17 mouse cellular contexts compared by ENCODE assay signal in the genomic region with DNA sequence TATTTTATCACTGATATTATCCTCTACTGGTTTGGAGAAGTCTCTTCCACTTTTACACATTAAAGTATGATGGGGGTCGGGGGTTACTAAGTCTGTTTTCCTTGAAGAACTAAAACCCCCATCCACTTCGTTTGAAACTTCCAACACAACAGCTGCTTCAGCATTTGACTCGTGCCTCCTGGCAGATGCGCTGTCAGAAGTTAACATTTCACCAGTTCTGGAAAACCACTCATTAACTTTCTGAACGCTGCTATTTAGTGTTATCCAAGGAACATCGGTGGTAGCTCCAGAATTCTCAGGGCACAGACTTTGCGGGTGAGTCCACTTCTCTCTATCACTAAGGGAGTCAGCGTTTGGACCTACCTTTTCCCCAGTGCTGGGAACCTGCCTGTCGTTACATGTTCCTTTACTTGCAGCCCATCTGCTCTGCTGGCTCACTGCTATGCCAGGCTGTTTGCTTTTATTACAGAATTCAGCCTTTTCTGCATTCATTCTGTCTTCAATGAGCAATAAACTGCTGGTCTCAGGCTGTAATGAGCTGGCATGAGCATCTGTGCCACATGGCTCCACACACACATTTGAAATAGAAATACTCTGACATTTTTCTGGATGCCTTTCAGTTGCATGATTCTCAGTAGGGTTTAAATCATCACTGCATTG. TPM values are rescaled to one million over a fixed set of nuclear protein-coding genes. Genes with fewer than 3 reads are reported as not detected.
A peak's percentile ranks its signal among the peaks of the same experiment; 100 is the strongest.
DNase-seq lines count a peak whose midpoint lies in the region; ATAC-seq lines count a peak whose summit lies in the region.
"Had no signal": no experiment of that assay in that cellular context is flagged by ENCODE, and none has a peak within 500 bp of the region (broad histone marks: within the 10 kb centered on the region; RNA-seq: fewer than 3 reads in every experiment).

No protein-coding gene starts in this region.

- peak overlapping the region; percentile 32; the same call in 1 of the 2 replicates for H3K27ac ChIP-seq in hindbrain, embryonic 15.5 days (replicated peaks)
- H3K27ac ChIP-seq in hindbrain, embryonic 14.5 days: no peak overlapping the region; the same call in 1 of the 2 replicates
- H3K27ac ChIP-seq: embryonic facial prominence, embryonic 10.5 days; heart, embryonic 10.5 days; limb, embryonic 12.5 days had no signal

- no peaks in the 10 kb centered on the region for H3K9me3 ChIP-seq in hindbrain, embryonic 15.5 days
- H3K9me3 ChIP-seq in hindbrain, embryonic 14.5 days (ENCODE audit: control insufficient read depth, low read length): no peaks in the 10 kb centered on the region
- H3K9me3 ChIP-seq: embryonic facial prominence, embryonic 10.5 days; heart, embryonic 10.5 days; limb, embryonic 12.5 days; neural tube, embryonic 13.5 days had no signal

- 83% methylated on average over 9 of the region's 9 CpGs for WGBS in hindbrain, embryonic 15.5 days
- WGBS in hindbrain, embryonic 14.5 days: 90% methylated on average over 9 of the region's 9 CpGs

- H3K9ac ChIP-seq in hindbrain, embryonic 15.5 days: no peak overlapping the region
- H3K9ac ChIP-seq in hindbrain, embryonic 14.5 days: no peak overlapping the region
- H3K9ac ChIP-seq: lung, embryonic 14.5 days; neural tube, embryonic 13.5 days had no signal

- no peak overlapping the region for H3K4me2 ChIP-seq in hindbrain, embryonic 15.5 days
- no peak overlapping the region for H3K4me2 ChIP-seq in hindbrain, embryonic 14.5 days (replicated peaks)
- H3K4me2 ChIP-seq: limb, embryonic 12.5 days; lung, embryonic 14.5 days; neural tube, embryonic 13.5 days had no signal

- DNase-seq in hindbrain, embryonic 14.5 days (ENCODE audit: low spot score): no peak
- DNase-seq in urinary bladder, postnatal 14 days (ENCODE audit: low spot score): peak; percentile 41
- DNase-seq in urinary bladder, postnatal 4 days (ENCODE audit: low spot score in 2 of 2): no peak
- peak; percentile 83 for DNase-seq in layer of hippocampus, adult 9-11 months
- DNase-seq in yolk sac, embryonic 10.5 days (ENCODE audit: low spot score): peak; percentile 26
- no peak for DNase-seq in spleen, postnatal 10 days (ENCODE audit: low spot score in 2 of 2)
- no peak for DNase-seq in heart, adult 9 months (ENCODE audit: low spot score in 2 of 2)
- DNase-seq: adrenal gland, adult 8-10 months; cerebellum, adult 18-20 months; lung, embryonic 14.5 days; thymus, adult 2 months had no signal

- H3K4me1 ChIP-seq in hindbrain, embryonic 15.5 days (replicated peaks): no peaks in the 10 kb centered on the region
- H3K4me1 ChIP-seq in hindbrain, embryonic 14.5 days (replicated peaks; ENCODE audit: control insufficient read depth, insufficient read depth, low read length): no peaks in the 10 kb centered on the region
- H3K4me1 ChIP-seq: embryonic facial prominence, embryonic 10.5 days; heart, embryonic 10.5 days; limb, embryonic 12.5 days; neural tube, embryonic 13.5 days had no signal

- ATAC-seq in hindbrain, embryonic 15.5 days (ENCODE audit: low FRiP score, low read depth): 0 out of 2 replicates have a peak, but pooled peaks have one; percentile 27
- no peak for ATAC-seq in hindbrain, embryonic 14.5 days (ENCODE audit: low FRiP score)
- ATAC-seq: Patski had no signal

- H3K36me3 ChIP-seq in hindbrain, embryonic 15.5 days: no peaks in the 10 kb centered on the region
- H3K36me3 ChIP-seq in hindbrain, embryonic 14.5 days (replicated peaks; ENCODE audit: control insufficient read depth, insufficient read depth): no peaks in the 10 kb centered on the region; the same call in 1 of the 2 replicates

- no peaks in the 10 kb centered on the region for H3K27me3 ChIP-seq in hindbrain, embryonic 15.5 days
- H3K27me3 ChIP-seq in hindbrain, embryonic 14.5 days (ENCODE audit: control insufficient read depth, insufficient read depth, low read length): no peaks in the 10 kb centered on the region
- H3K27me3 ChIP-seq: limb, embryonic 12.5 days; neural tube, embryonic 13.5 days; Patski had no signal

- H3K4me3 ChIP-seq in hindbrain, embryonic 15.5 days: no peak overlapping the region
- no peak overlapping the region for H3K4me3 ChIP-seq in hindbrain, embryonic 14.5 days (replicated peaks; ENCODE audit: low read length)
- H3K4me3 ChIP-seq: embryonic facial prominence, embryonic 10.5 days; heart, embryonic 10.5 days; limb, embryonic 12.5 days; neural tube, embryonic 13.5 days had no signal

RNA-seq across cellular contexts. Expression of a gene that starts 25.7 kb away (rescaled TPM):
- 2.8 and 3.0 TPM in 2 replicates for polyA plus RNA-seq in hindbrain, embryonic 15.5 days (2015; fragmentation: Nextera tagmentation; extraction: Ambion mirVana)
- polyA plus RNA-seq in hindbrain, embryonic 14.5 days (2014; fragmentation: Nextera tagmentation; extraction: Ambion mirVana): 3.2 TPM in 2 replicates

RNA-seq across cellular contexts. Expression of a gene that starts 25.9 kb away (rescaled TPM):
- 87.6 and 92.4 TPM in 2 replicates for polyA plus RNA-seq in hindbrain, embryonic 15.5 days (2015; fragmentation: Nextera tagmentation; extraction: Ambion mirVana)
- polyA plus RNA-seq in hindbrain, embryonic 14.5 days (2014; fragmentation: Nextera tagmentation; extraction: Ambion mirVana): 90.1 and 93.0 TPM in 2 replicates

RNA-seq across cellular contexts. Expression of a gene that starts 56.0 kb away (rescaled TPM):
- polyA plus RNA-seq in hindbrain, embryonic 15.5 days (2015; fragmentation: Nextera tagmentation; extraction: Ambion mirVana): 5.0 and 5.3 TPM in 2 replicates
- polyA plus RNA-seq in hindbrain, embryonic 14.5 days (2014; fragmentation: Nextera tagmentation; extraction: Ambion mirVana): 4.7 and 4.8 TPM in 2 replicates

Comparison
In these comparisons a context has a peak if more than half of its experiments do, and no peak if none do; other contexts are left out.
1. DNase-seq: peak in urinary bladder, postnatal 14 days (single experiment), layer of hippocampus, adult 9-11 months (single experiment) and yolk sac, embryonic 10.5 days (single experiment); none in hindbrain, embryonic 14.5 days (single experiment), urinary bladder, postnatal 4 days (0 of 2), spleen, postnatal 10 days (0 of 2) and heart, adult 9 months (0 of 2).